Mouse (Mus musculus) G1E (cell line): ENCODE data around the gene Cyp2d9.

ENCODE experiments used
- CTCF ChIP-seq: IDR thresholded peaks from 2 replicates; pipeline ENCODE4 v1.5.1; 2012; ENCODE audit warnings: low read depth, low read length, inconsistent platforms, mixed read lengths
- GATA1 ChIP-seq: IDR thresholded peaks from 2 replicates; pipeline ENCODE4 v1.6.1; 2012; ENCODE audit warnings: borderline replicate concordance, low read length, inconsistent platforms, mixed read lengths
- GATA2 ChIP-seq: IDR thresholded peaks from 2 replicates; pipeline ENCODE4 v1.6.1; 2012; ENCODE audit warnings: low read depth, low read length, inconsistent platforms, borderline replicate concordance
- POLR2AphosphoS5 ChIP-seq: IDR thresholded peaks from 2 replicates; pipeline ENCODE4 v1.6.1; 2012; ENCODE audit warnings: low read depth, low read length, inconsistent platforms; ENCODE audit not compliant: insufficient replicate concordance
- TAL1 ChIP-seq: conservative IDR thresholded peaks from 2 replicates; pipeline ENCODE4 v1.6.1; 2012; ENCODE audit warnings: low read depth, low read length, inconsistent platforms, mixed read lengths

- TF ChIP-seq GATA2, result no peak
- TF ChIP-seq CTCF, result no peak
- no peak for TF ChIP-seq GATA1
- no peak for TF ChIP-seq POLR2AphosphoS5
- TF ChIP-seq TAL1, result no peak
Measured at GRCm38 (mm10) chr15:82407536-82407935, 25.7 kb upstream of the Cyp2d9 start.
